Mouse (Mus musculus): ENCODE measurements around the gene Ncstn. TPM values are rescaled to one million over a fixed set of nuclear protein-coding genes. Genes with fewer than 3 reads are reported as not detected.

Ncstn gene
- polyA plus RNA-seq, 1 experiment from 2014 or later = 132 TPM

- no peak overlapping the region for H3K4me2 ChIP-seq (ENCODE audit: low read depth, low read length)
- no peak for ATAC-seq (ENCODE audit: insufficient read depth, low FRiP score)
- H3K9me3 ChIP-seq (replicated peaks; ENCODE audit: control insufficient read depth, low read length) = no peaks in the 10 kb centered on the region
- no peak overlapping the region for H3K27ac ChIP-seq (ENCODE audit: low read length)
- H3K27me3 ChIP-seq (ENCODE audit: control insufficient read depth, insufficient read depth, low read length) = no peaks in the 10 kb centered on the region
- no peaks in the 10 kb centered on the region for H3K4me1 ChIP-seq (ENCODE audit: control insufficient read depth, insufficient read depth, low read length)
- H3K36me3 ChIP-seq (ENCODE audit: control insufficient read depth, insufficient read depth, low read length) = peaks cover 26% of the 10 kb centered on the region
- H3K9ac ChIP-seq (ENCODE audit: low read length) = no peak overlapping the region
- no peak overlapping the region for H3K4me3 ChIP-seq (replicated peaks; ENCODE audit: low read length)
Measured at GRCm38 (mm10) chr1:172094295-172094694, 11.7 kb upstream of the Ncstn start.

GRCm38 (mm10) chr1:172093522-172093921 lies 10.9 kb upstream of the Ncstn start:
- Histone ChIP-seq H3K4me3 (replicated peaks; ENCODE audit: low read length) (no peak overlapping the region), H3K4me2 (ENCODE audit: low read depth, low read length) (no peak overlapping the region), H3K27me3 (ENCODE audit: control insufficient read depth, insufficient read depth, low read length) (no peaks in the 10 kb centered on the region), H3K36me3 (ENCODE audit: control insufficient read depth, insufficient read depth, low read length) (peaks cover 24% of the 10 kb centered on the region), H3K27ac (ENCODE audit: low read length) (no peak overlapping the region), H3K4me1 (ENCODE audit: control insufficient read depth, insufficient read depth, low read length) (no peaks in the 10 kb centered on the region), H3K9ac (ENCODE audit: low read length) (no peak overlapping the region), H3K9me3 (replicated peaks; ENCODE audit: control insufficient read depth, low read length) (no peaks in the 10 kb centered on the region)
- ATAC-seq (ENCODE audit: insufficient read depth, low FRiP score) = no peak
- WGBS = 75% methylated on average over 3 of the region's 3 CpGs

GRCm38 (mm10) chr1:172082899-172083445 lies 377 bp upstream of the Ncstn start:
- Histone ChIP-seq H3K9ac (ENCODE audit: low read length) (peak overlapping the region; percentile 91), H3K27ac (ENCODE audit: low read length) (peak overlapping the region; percentile 82), H3K27me3 (ENCODE audit: control insufficient read depth, insufficient read depth, low read length) (no peaks in the 10 kb centered on the region), H3K4me2 (ENCODE audit: low read depth, low read length) (peak overlapping the region; percentile 65), H3K4me1 (ENCODE audit: control insufficient read depth, insufficient read depth, low read length) (peaks cover 9% of the 10 kb centered on the region), H3K4me3 (replicated peaks; ENCODE audit: low read length) (peak overlapping the region; percentile 76), H3K36me3 (ENCODE audit: control insufficient read depth, insufficient read depth, low read length) (peaks cover 5% of the 10 kb centered on the region; the same call in 1 of the 2 replicates), H3K9me3 (replicated peaks; ENCODE audit: control insufficient read depth, low read length) (no peaks in the 10 kb centered on the region)
- under 1% methylated on average over 24 of the region's 24 CpGs for WGBS
- peak; percentile 75 for ATAC-seq (ENCODE audit: insufficient read depth, low FRiP score)

- H3K27me3 ChIP-seq (ENCODE audit: control insufficient read depth, insufficient read depth, low read length) = no peaks in the 10 kb centered on the region
- no peak overlapping the region for H3K4me3 ChIP-seq (replicated peaks; ENCODE audit: low read length)
- H3K9ac ChIP-seq (ENCODE audit: low read length) = no peak overlapping the region
- H3K9me3 ChIP-seq (replicated peaks; ENCODE audit: control insufficient read depth, low read length) = no peaks in the 10 kb centered on the region
- 70% methylated on average over 5 of the region's 5 CpGs for WGBS
- H3K27ac ChIP-seq (ENCODE audit: low read length) = no peak overlapping the region
- H3K4me1 ChIP-seq (ENCODE audit: control insufficient read depth, insufficient read depth, low read length) = no peaks in the 10 kb centered on the region
- no peak overlapping the region for H3K4me2 ChIP-seq (ENCODE audit: low read depth, low read length)
- H3K36me3 ChIP-seq (ENCODE audit: control insufficient read depth, insufficient read depth, low read length) = peaks cover 21% of the 10 kb centered on the region
- no peak for ATAC-seq (ENCODE audit: insufficient read depth, low FRiP score)
Measured at GRCm38 (mm10) chr1:172077981-172078380, 4.6 kb downstream of the Ncstn start.

GRCm38 (mm10) chr1:172072604-172073003 lies 10.0 kb downstream of the Ncstn start:
- WGBS = 90% methylated on average over 7 of the region's 7 CpGs
- H3K27ac ChIP-seq (ENCODE audit: low read length) = no peak overlapping the region
- no peak for ATAC-seq (ENCODE audit: insufficient read depth, low FRiP score)

GRCm38 (mm10) chr1:172071556-172071955 lies 11.0 kb downstream of the Ncstn start:
- WGBS = 77% methylated on average over 4 of the region's 4 CpGs

More at GRCm38 (mm10) chr1:172072604-172073003, 10.0 kb downstream of the Ncstn start:
- Histone ChIP-seq H3K36me3 (ENCODE audit: control insufficient read depth, insufficient read depth, low read length) (peaks cover 50% of the 10 kb centered on the region), H3K4me3 (replicated peaks; ENCODE audit: low read length) (no peak overlapping the region), H3K4me2 (ENCODE audit: low read depth, low read length) (no peak overlapping the region), H3K4me1 (ENCODE audit: control insufficient read depth, insufficient read depth, low read length) (no peaks in the 10 kb centered on the region), H3K27me3 (ENCODE audit: control insufficient read depth, insufficient read depth, low read length) (no peaks in the 10 kb centered on the region), H3K9me3 (replicated peaks; ENCODE audit: control insufficient read depth, low read length) (no peaks in the 10 kb centered on the region), H3K9ac (ENCODE audit: low read length) (no peak overlapping the region)

GRCm38 (mm10) chr1:172070227-172070626 lies 12.4 kb downstream of the Ncstn start:
- H3K9me3 ChIP-seq (replicated peaks; ENCODE audit: control insufficient read depth, low read length) = no peaks in the 10 kb centered on the region
- H3K27ac ChIP-seq (ENCODE audit: low read length) = no peak overlapping the region
- WGBS = 62% methylated on average over 6 of the region's 6 CpGs
- H3K4me3 ChIP-seq (replicated peaks; ENCODE audit: low read length) = no peak overlapping the region
- H3K4me2 ChIP-seq (ENCODE audit: low read depth, low read length) = no peak overlapping the region
- no peaks in the 10 kb centered on the region for H3K4me1 ChIP-seq (ENCODE audit: control insufficient read depth, insufficient read depth, low read length)
- no peak for ATAC-seq (ENCODE audit: insufficient read depth, low FRiP score)
- H3K36me3 ChIP-seq (ENCODE audit: control insufficient read depth, insufficient read depth, low read length) = peaks cover 61% of the 10 kb centered on the region
- no peak overlapping the region for H3K9ac ChIP-seq (ENCODE audit: low read length)
- no peaks in the 10 kb centered on the region for H3K27me3 ChIP-seq (ENCODE audit: control insufficient read depth, insufficient read depth, low read length)

More at GRCm38 (mm10) chr1:172071556-172071955, 11.0 kb downstream of the Ncstn start:
- H3K4me3 ChIP-seq (replicated peaks; ENCODE audit: low read length) = no peak overlapping the region
- no peak for ATAC-seq (ENCODE audit: insufficient read depth, low FRiP score)
- H3K27me3 ChIP-seq (ENCODE audit: control insufficient read depth, insufficient read depth, low read length) = no peaks in the 10 kb centered on the region
- no peaks in the 10 kb centered on the region for H3K4me1 ChIP-seq (ENCODE audit: control insufficient read depth, insufficient read depth, low read length)
- H3K36me3 ChIP-seq (ENCODE audit: control insufficient read depth, insufficient read depth, low read length) = peaks cover 53% of the 10 kb centered on the region
- H3K4me2 ChIP-seq (ENCODE audit: low read depth, low read length) = no peak overlapping the region
- H3K9ac ChIP-seq (ENCODE audit: low read length) = no peak overlapping the region
- H3K9me3 ChIP-seq (replicated peaks; ENCODE audit: control insufficient read depth, low read length) = no peaks in the 10 kb centered on the region
- no peak overlapping the region for H3K27ac ChIP-seq (ENCODE audit: low read length)

GRCm38 (mm10) chr1:172064613-172065141 lies 17.9 kb downstream of the Ncstn start:
- ATAC-seq (ENCODE audit: insufficient read depth, low FRiP score) = no peak
- H3K36me3 ChIP-seq (ENCODE audit: control insufficient read depth, insufficient read depth, low read length) = peaks cover 22% of the 10 kb centered on the region
- no peak overlapping the region for H3K27ac ChIP-seq (ENCODE audit: low read length)
- 73% methylated on average over 13 of the region's 13 CpGs for WGBS
- H3K4me1 ChIP-seq (ENCODE audit: control insufficient read depth, insufficient read depth, low read length) = no peaks in the 10 kb centered on the region; the same call in 1 of the 2 replicates
- no peaks in the 10 kb centered on the region for H3K27me3 ChIP-seq (ENCODE audit: control insufficient read depth, insufficient read depth, low read length)
- H3K9me3 ChIP-seq (replicated peaks; ENCODE audit: control insufficient read depth, low read length) = no peaks in the 10 kb centered on the region
- H3K4me2 ChIP-seq (ENCODE audit: low read depth, low read length) = no peak overlapping the region
- H3K9ac ChIP-seq (ENCODE audit: low read length) = no peak overlapping the region
- H3K4me3 ChIP-seq (replicated peaks; ENCODE audit: low read length) = no peak overlapping the region

GRCm38 (mm10) chr1:172063291-172064023 lies 19.1 kb downstream of the Ncstn start:
- Histone ChIP-seq H3K4me1 (ENCODE audit: control insufficient read depth, insufficient read depth, low read length) (no peaks in the 10 kb centered on the region; the same call in 1 of the 2 replicates), H3K4me2 (ENCODE audit: low read depth, low read length) (no peak overlapping the region), H3K36me3 (ENCODE audit: control insufficient read depth, insufficient read depth, low read length) (peaks cover 18% of the 10 kb centered on the region), H3K9ac (ENCODE audit: low read length) (no peak overlapping the region), H3K27me3 (ENCODE audit: control insufficient read depth, insufficient read depth, low read length) (no peaks in the 10 kb centered on the region), H3K4me3 (replicated peaks; ENCODE audit: low read length) (no peak overlapping the region), H3K9me3 (replicated peaks; ENCODE audit: control insufficient read depth, low read length) (no peaks in the 10 kb centered on the region), H3K27ac (ENCODE audit: low read length) (no peak overlapping the region)
- no peak for ATAC-seq (ENCODE audit: insufficient read depth, low FRiP score)
- 33% methylated on average over 4 of the region's 4 CpGs for WGBS
